Mouse (Mus musculus) thymus, postnatal 36 days (tissue): ENCODE measurements at regions not wholly inside any gene's neighbourhood (a gene's known extent, or its start where the extent isn't known, plus 50 kb on each side); places are given as distances from the start of the nearest gene placed in this dataset.

Experiments
- DNase-seq, 2 experiments: peaks; one replicate each; pipeline ENCODE4 v3.0.0; 2022; ENCODE audit warnings: mixed read lengths in 2 of 2

- peak in 1 of 2 experiments; percentile 12 for DNase-seq
Observed at GRCm38 (mm10) chr3:103465132-103465690, 109.8 kb upstream of the Syt6 start.

- peak; percentile 36 to 59 for DNase-seq
Observed at GRCm38 (mm10) chr3:103465948-103466347, 109.1 kb upstream of the Syt6 start.

GRCm38 (mm10) chr3:103470586-103471400, 104.2 kb upstream of the Syt6 start:
- DNase-seq: no peak

GRCm38 (mm10) chr3:103472598-103472997, 102.4 kb upstream of the Syt6 start:
- no peak for DNase-seq

GRCm38 (mm10) chr3:103473336-103473735, 101.7 kb upstream of the Syt6 start:
- no peak for DNase-seq

- DNase-seq: no peak
Observed at GRCm38 (mm10) chr3:103479845-103480543, 95.0 kb upstream of the Syt6 start.

GRCm38 (mm10) chr3:103480676-103481075, 94.4 kb upstream of the Syt6 start:
- no peak for DNase-seq

- no peak for DNase-seq
Observed at GRCm38 (mm10) chr3:103483316-103483715, 91.7 kb upstream of the Syt6 start.

- DNase-seq: no peak
Observed at GRCm38 (mm10) chr3:103483762-103484161, 91.3 kb upstream of the Syt6 start.

GRCm38 (mm10) chr3:103489786-103490185, 85.2 kb upstream of the Syt6 start:
- DNase-seq: no peak

- no peak for DNase-seq
Observed at GRCm38 (mm10) chr3:103490966-103491365, 84.1 kb upstream of the Syt6 start.

GRCm38 (mm10) chr3:103492211-103492610, 82.8 kb upstream of the Syt6 start:
- no peak for DNase-seq

GRCm38 (mm10) chr3:103493623-103494022, 81.4 kb upstream of the Syt6 start:
- no peak for DNase-seq

GRCm38 (mm10) chr3:103494043-103494442, 81.0 kb upstream of the Syt6 start:
- DNase-seq: no peak

GRCm38 (mm10) chr3:103496083-103496482, 78.9 kb upstream of the Syt6 start:
- DNase-seq: no peak

GRCm38 (mm10) chr3:103496683-103497082, 78.3 kb upstream of the Syt6 start:
- no peak for DNase-seq

- no peak for DNase-seq
Observed at GRCm38 (mm10) chr3:103497696-103498095, 77.3 kb upstream of the Syt6 start.

- DNase-seq: no peak
Observed at GRCm38 (mm10) chr3:103498458-103498857, 76.6 kb upstream of the Syt6 start.

GRCm38 (mm10) chr3:103499801-103500200, 75.2 kb upstream of the Syt6 start:
- no peak for DNase-seq

GRCm38 (mm10) chr3:103500366-103500765, 74.7 kb upstream of the Syt6 start:
- peak; percentile 5 to 20 for DNase-seq

- DNase-seq: no peak
Observed at GRCm38 (mm10) chr3:103504160-103504559, 70.9 kb upstream of the Syt6 start.

- DNase-seq: no peak
Observed at GRCm38 (mm10) chr3:103513411-103513810, 61.6 kb upstream of the Syt6 start.

GRCm38 (mm10) chr3:103514061-103514460, 61.0 kb upstream of the Syt6 start:
- no peak for DNase-seq

GRCm38 (mm10) chr3:103515946-103516345, 59.1 kb upstream of the Syt6 start:
- DNase-seq: no peak
